Mouse (Mus musculus) neural tube, postnatal 0 days (tissue): ENCODE data around the gene Sema5a. TPM values are rescaled to one million over a fixed set of nuclear protein-coding genes. Genes with fewer than 3 reads are reported as not detected.

Experiments
- polyA plus RNA-seq: library from polyadenylated mRNA; unstranded; fragments of >200 nt; fragmentation: Nextera tagmentation; extraction: Ambion mirVana; gene quantifications from 2 replicates; pipeline ENCODE4 v1.2.1, GENCODE M21; 2015

The Sema5a gene
- polyA plus RNA-seq, result 12.5 and 15.5 TPM in 2 replicates

GRCm38 (mm10) chr15:32244344-32244955 is at the start of gene Sema5a:
Gene Sema5a, plus strand, starts transcription at chr15:32244810.

Other genes with a start within 250 kb of the Sema5a start
- not detected in 2 replicates for gene Tas2r119, start 67.5 kb upstream of the Sema5a start, polyA plus RNA-seq